Mouse (Mus musculus): Measurements from ENCODE around the gene Xpo5. TPM values are rescaled to one million over a fixed set of nuclear protein-coding genes. Genes with fewer than 3 reads are reported as not detected.

Xpo5 gene
- total RNA-seq, 1 experiment = 63.2 TPM

GRCm38 (mm10) chr17:46265502-46265901 lies 62.9 kb downstream of the Xpo5 start:
- H3K4me3 ChIP-seq (ENCODE audit: insufficient read depth in 1 of 2, low read depth in 1 of 2, low read length in 2 of 2, poor library complexity in 1 of 2, severe bottlenecking in 1 of 2) = no peak overlapping the region
- no peaks in the 10 kb centered on the region for H3K9me3 ChIP-seq (ENCODE audit: control insufficient read depth, insufficient read depth, low read depth, low read length)
- H3K9ac ChIP-seq (ENCODE audit: insufficient read depth, low read depth, low read length, poor library complexity, severe bottlenecking) = 0 out of 2 replicates have a peak overlapping the region, but pooled peaks have one; percentile 11
- in situ Hi-C loops (cut with MboI; ENCODE audit: low sequenced_read_pairs in 2 of 2, unreplicated experiment in 2 of 2) = no loop called here
- no peak for DNase-seq (ENCODE audit: low read depth, low spot score)
- TF ChIP-seq ZC3H11A (IDR thresholded peaks at IDR 0.05; ENCODE audit: borderline replicate concordance, low read depth, low read length) (no peak), MAFK (IDR thresholded peaks at IDR 0.05; ENCODE audit: insufficient read depth, low read depth, low read length) (no peak), CHD2 (IDR thresholded peaks at IDR 0.05; ENCODE audit: low read depth, low read length) (no peak), ZNF384 (IDR thresholded peaks at IDR 0.05; ENCODE audit: low read depth, low read length) (no peak), HCFC1 (IDR thresholded peaks at IDR 0.05; ENCODE audit: borderline replicate concordance, insufficient read depth, low read length) (no peak)
- peaks cover 65% of the 10 kb centered on the region for H3K36me3 ChIP-seq (ENCODE audit: control insufficient read depth, insufficient read depth, low read length, poor library complexity, severe bottlenecking)
- H3K27ac ChIP-seq (ENCODE audit: insufficient read depth, low read depth, low read length, poor library complexity, severe bottlenecking) = peak overlapping the region; percentile 18; the same call in 1 of the 2 replicates
- H3K4me1 ChIP-seq (ENCODE audit: control insufficient read depth in 2 of 2, insufficient read depth in 2 of 2, low read length in 2 of 2, poor library complexity in 1 of 2) = peaks cover 8 to 35% of the 10 kb centered on the region in 2 experiments; a peak in 3 of 4 replicates

GRCm38 (mm10) chr17:46265918-46266618 lies 63.5 kb downstream of the Xpo5 start:
- peaks cover 8 to 30% of the 10 kb centered on the region in 2 experiments; a peak in 3 of 4 replicates for H3K4me1 ChIP-seq (ENCODE audit: control insufficient read depth in 2 of 2, insufficient read depth in 2 of 2, low read length in 2 of 2, poor library complexity in 1 of 2)
- peaks cover 65% of the 10 kb centered on the region for H3K36me3 ChIP-seq (ENCODE audit: control insufficient read depth, insufficient read depth, low read length, poor library complexity, severe bottlenecking)
- in situ Hi-C loops (cut with MboI; ENCODE audit: low sequenced_read_pairs in 2 of 2, unreplicated experiment in 2 of 2) = no loop called here
- peak overlapping the region; percentile 64; the same call in 1 of the 2 replicates for H3K27ac ChIP-seq (ENCODE audit: insufficient read depth, low read depth, low read length, poor library complexity, severe bottlenecking)
- 0 out of 2 replicates have a peak overlapping the region, but pooled peaks have one; percentile 11 for H3K9ac ChIP-seq (ENCODE audit: insufficient read depth, low read depth, low read length, poor library complexity, severe bottlenecking)
- TF ChIP-seq ZNF384 (IDR thresholded peaks at IDR 0.05; ENCODE audit: low read depth, low read length) (peak; percentile 97), ZC3H11A (IDR thresholded peaks at IDR 0.05; ENCODE audit: borderline replicate concordance, low read depth, low read length) (peak; percentile 24; the same call in 1 of the 2 replicates), HCFC1 (IDR thresholded peaks at IDR 0.05; ENCODE audit: borderline replicate concordance, insufficient read depth, low read length) (no peak)
- no peak overlapping the region for H3K4me3 ChIP-seq (ENCODE audit: insufficient read depth in 1 of 2, low read depth in 1 of 2, low read length in 2 of 2, poor library complexity in 1 of 2, severe bottlenecking in 1 of 2)
- DNase-seq (ENCODE audit: low read depth, low spot score) = peak; percentile 65
- H3K9me3 ChIP-seq (ENCODE audit: control insufficient read depth, insufficient read depth, low read depth, low read length) = no peaks in the 10 kb centered on the region

GRCm38 (mm10) chr17:46266986-46267385 lies 64.4 kb downstream of the Xpo5 start:
- Histone ChIP-seq H3K9ac (ENCODE audit: insufficient read depth, low read depth, low read length, poor library complexity, severe bottlenecking) (no peak overlapping the region), H3K4me1 (ENCODE audit: control insufficient read depth in 2 of 2, insufficient read depth in 2 of 2, low read length in 2 of 2, poor library complexity in 1 of 2) (peaks cover 8 to 25% of the 10 kb centered on the region in 2 experiments; a peak in 3 of 4 replicates), H3K9me3 (ENCODE audit: control insufficient read depth, insufficient read depth, low read depth, low read length) (no peaks in the 10 kb centered on the region), H3K27ac (ENCODE audit: insufficient read depth, low read depth, low read length, poor library complexity, severe bottlenecking) (peak overlapping the region; percentile 64), H3K4me3 (ENCODE audit: insufficient read depth in 1 of 2, low read depth in 1 of 2, low read length in 2 of 2, poor library complexity in 1 of 2, severe bottlenecking in 1 of 2) (no peak overlapping the region), H3K36me3 (ENCODE audit: control insufficient read depth, insufficient read depth, low read length, poor library complexity, severe bottlenecking) (peaks cover 64% of the 10 kb centered on the region)
- no peak for DNase-seq (ENCODE audit: low read depth, low spot score)
- TF ChIP-seq MAFK (IDR thresholded peaks at IDR 0.05; ENCODE audit: insufficient read depth, low read depth, low read length) = no peak
- no peak for TF ChIP-seq ZC3H11A (IDR thresholded peaks at IDR 0.05; ENCODE audit: borderline replicate concordance, low read depth, low read length)
- TF ChIP-seq CHD2 (IDR thresholded peaks at IDR 0.05; ENCODE audit: low read depth, low read length) = no peak
- no peak for TF ChIP-seq HCFC1 (IDR thresholded peaks at IDR 0.05; ENCODE audit: borderline replicate concordance, insufficient read depth, low read length)
- no peak for TF ChIP-seq ZNF384 (IDR thresholded peaks at IDR 0.05; ENCODE audit: low read depth, low read length)
- in situ Hi-C loops (cut with MboI; ENCODE audit: low sequenced_read_pairs in 2 of 2, unreplicated experiment in 2 of 2) = no loop called here

GRCm38 (mm10) chr17:46267511-46267910 lies 64.9 kb downstream of the Xpo5 start:
- Histone ChIP-seq H3K36me3 (ENCODE audit: control insufficient read depth, insufficient read depth, low read length, poor library complexity, severe bottlenecking) (peaks cover 62% of the 10 kb centered on the region), H3K27ac (ENCODE audit: insufficient read depth, low read depth, low read length, poor library complexity, severe bottlenecking) (no peak overlapping the region), H3K4me1 (ENCODE audit: control insufficient read depth in 2 of 2, insufficient read depth in 2 of 2, low read length in 2 of 2, poor library complexity in 1 of 2) (peaks cover 8 to 25% of the 10 kb centered on the region in 2 experiments; a peak in 3 of 4 replicates), H3K9me3 (ENCODE audit: control insufficient read depth, insufficient read depth, low read depth, low read length) (no peaks in the 10 kb centered on the region), H3K4me3 (ENCODE audit: insufficient read depth in 1 of 2, low read depth in 1 of 2, low read length in 2 of 2, poor library complexity in 1 of 2, severe bottlenecking in 1 of 2) (no peak overlapping the region), H3K9ac (ENCODE audit: insufficient read depth, low read depth, low read length, poor library complexity, severe bottlenecking) (no peak overlapping the region)
- TF ChIP-seq CHD2 (IDR thresholded peaks at IDR 0.05; ENCODE audit: low read depth, low read length) (no peak), MAFK (IDR thresholded peaks at IDR 0.05; ENCODE audit: insufficient read depth, low read depth, low read length) (no peak), ZC3H11A (IDR thresholded peaks at IDR 0.05; ENCODE audit: borderline replicate concordance, low read depth, low read length) (no peak)
- in situ Hi-C loops (cut with MboI; ENCODE audit: low sequenced_read_pairs in 2 of 2, unreplicated experiment in 2 of 2) = no loop called here
- DNase-seq (ENCODE audit: low read depth, low spot score) = no peak

Data from ES-E14 (cell line).